Mouse (Mus musculus): ENCODE data around the gene Gm26558. TPM values are rescaled to one million over a fixed set of nuclear protein-coding genes. Genes with fewer than 3 reads are reported as not detected.

Gene Gm26558
- total and polyA plus RNA-seq, 3 experiments: 0.24 to 0.81 TPM; not detected in 1

DNA sequence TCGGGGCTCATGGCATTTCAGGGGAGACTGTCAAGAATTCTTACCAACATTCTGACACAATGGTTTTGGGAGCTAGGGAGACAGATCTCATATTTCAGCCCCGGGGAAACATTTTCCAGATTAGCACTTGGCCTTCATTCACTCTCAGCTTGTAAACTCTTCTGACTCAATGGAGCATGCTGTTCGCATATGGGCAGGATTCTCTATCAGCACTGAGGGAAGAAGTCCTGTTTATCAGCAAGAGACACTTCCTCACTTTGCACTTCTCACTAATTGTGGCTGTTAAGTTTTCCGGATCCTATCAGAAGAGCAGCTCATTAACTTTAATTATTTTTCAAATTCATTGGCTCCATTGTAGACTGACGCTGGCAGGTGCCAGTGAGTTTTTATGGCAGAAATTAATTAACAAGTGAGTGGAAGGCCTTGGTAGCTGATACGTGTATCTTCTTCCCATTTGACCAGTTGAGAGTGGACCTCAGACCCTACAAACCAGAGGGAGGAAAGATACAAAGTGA lies 16.6 kb downstream of the Gm26558 start:
- Histone ChIP-seq H3K27me3 (ENCODE audit: control insufficient read depth in 1 of 2, insufficient read depth in 2 of 2, low read length in 2 of 2) (peaks cover 0 to 2% of the 10 kb centered on the region in 2 experiments; a peak in 3 of 4 replicates), H3K27ac (ENCODE audit: control insufficient read depth, low read depth, low read length) (no peak overlapping the region)
- TF ChIP-seq CHD2 (IDR thresholded peaks at IDR 0.05; ENCODE audit: low read length) (no peak), JUND (IDR thresholded peaks at IDR 0.05; ENCODE audit: low read depth, low read length) (no peak), GATA1 (IDR thresholded peaks at IDR 0.05; ENCODE audit: low read depth, low read length) (peak; percentile 87), ZKSCAN1 (IDR thresholded peaks at IDR 0.05; ENCODE audit: low read depth, low read length) (no peak), GABPA (IDR thresholded peaks at IDR 0.05; ENCODE audit: low read depth, low read length) (no peak), POLR2AphosphoS2 (IDR thresholded peaks at IDR 0.05; ENCODE audit: low read length) (no peak), UBTF (IDR thresholded peaks at IDR 0.05; ENCODE audit: borderline replicate concordance, insufficient read depth, low read depth, low read length) (no peak), RCOR1 (IDR thresholded peaks at IDR 0.05; ENCODE audit: low read depth, low read length) (peak; percentile 65; the same call in 1 of the 2 replicates), NELFE (IDR thresholded peaks at IDR 0.05; ENCODE audit: low read depth, low read length) (no peak), SMC3 (IDR thresholded peaks at IDR 0.05; ENCODE audit: low read depth, low read length) (0 out of 2 replicates have a peak, but pooled peaks have one; percentile 4), EP300 (IDR thresholded peaks at IDR 0.05; ENCODE audit: low read depth in 1 of 2, low read length in 2 of 2) (peak; percentile 75 to 88), MYB (IDR thresholded peaks at IDR 0.05; ENCODE audit: low read depth, low read length) (no peak), HCFC1 (IDR thresholded peaks at IDR 0.05; ENCODE audit: low read depth, low read length) (no peak), CTCF (IDR thresholded peaks at IDR 0.05 in 2 of 3, conservative IDR thresholded peaks at IDR 0.05 in 1 of 3; ENCODE audit: control insufficient read depth in 1 of 3, insufficient read depth in 1 of 3, low read depth in 2 of 3, low read length in 3 of 3, poor library complexity in 1 of 3, severe bottlenecking in 1 of 3) (no peak), ZMIZ1 (IDR thresholded peaks at IDR 0.05; ENCODE audit: low read depth, low read length) (no peak), POLR2AphosphoS5 (IDR thresholded peaks at IDR 0.05; ENCODE audit: borderline replicate concordance, low read depth, low read length) (no peak), NRF1 (IDR thresholded peaks at IDR 0.05; ENCODE audit: insufficient read depth, low read depth, low read length, poor library complexity, severe bottlenecking) (no peak), CHD1 (IDR thresholded peaks at IDR 0.05; ENCODE audit: low read depth, low read length) (no peak), MAZ (IDR thresholded peaks at IDR 0.05; ENCODE audit: low read depth, low read length) (no peak), USF1 (IDR thresholded peaks at IDR 0.05; ENCODE audit: low read depth, low read length) (no peak), USF2 (IDR thresholded peaks at IDR 0.05; ENCODE audit: borderline replicate concordance in 1 of 2, insufficient read depth in 1 of 2, low read depth in 1 of 2, low read length in 2 of 2) (no peak), RAD21 (IDR thresholded peaks at IDR 0.05; ENCODE audit: low read depth, low read length) (no peak), MAFK (IDR thresholded peaks at IDR 0.05; ENCODE audit: borderline replicate concordance, low read depth, low read length) (no peak), KAT2A (conservative IDR thresholded peaks at IDR 0.05; ENCODE audit: low read depth, low read length) (no peak), POLR2A (IDR thresholded peaks at IDR 0.05; ENCODE audit: control insufficient read depth in 1 of 2, insufficient read depth in 1 of 2, low read depth in 1 of 2, low read length in 2 of 2, poor library complexity in 1 of 2) (no peak), ETS1 (IDR thresholded peaks at IDR 0.05; ENCODE audit: low read depth, low read length) (0 out of 2 replicates have a peak, but pooled peaks have one; percentile 48), TCF12 (IDR thresholded peaks at IDR 0.05; ENCODE audit: low read depth, low read length) (peak; percentile 47; the same call in 1 of the 2 replicates), ZNF384 (IDR thresholded peaks at IDR 0.05; ENCODE audit: low read depth, low read length) (no peak), MEF2A (IDR thresholded peaks at IDR 0.05; ENCODE audit: extremely low read depth, insufficient replicate concordance, low read depth, low read length, poor library complexity, severe bottlenecking) (no peak), BHLHE40 (IDR thresholded peaks at IDR 0.05; ENCODE audit: borderline replicate concordance, low read depth, low read length) (no peak), MAX (IDR thresholded peaks at IDR 0.05; ENCODE audit: low read length) (peak; percentile 35; the same call in 1 of the 2 replicates), ELF1 (IDR thresholded peaks at IDR 0.05; ENCODE audit: low read depth, low read length) (peak; percentile 48; the same call in 1 of the 2 replicates), TBP (IDR thresholded peaks at IDR 0.05; ENCODE audit: low read depth, low read length) (peak; percentile 70), MYC (IDR thresholded peaks at IDR 0.05; ENCODE audit: low read depth, low read length) (peak; percentile 84; the same call in 1 of the 2 replicates), TAL1 (IDR thresholded peaks at IDR 0.05; ENCODE audit: low read length) (no peak), MXI1 (IDR thresholded peaks at IDR 0.05; ENCODE audit: low read depth, low read length) (peak; percentile 45; the same call in 1 of the 2 replicates), SIN3A (IDR thresholded peaks at IDR 0.05; ENCODE audit: low read length) (peak; percentile 35; the same call in 1 of the 2 replicates)

More for the DNA sequence above, 16.6 kb downstream of the Gm26558 start:
- Histone ChIP-seq H3K9ac (ENCODE audit: control insufficient read depth, low read depth, low read length, poor library complexity, severe bottlenecking) (no peak overlapping the region), H3K4me3 (ENCODE audit: control insufficient read depth in 1 of 2, insufficient read depth in 1 of 2, low read depth in 2 of 2, low read length in 2 of 2) (no peak overlapping the region), H3K36me3 (ENCODE audit: control insufficient read depth in 1 of 2, insufficient read depth in 2 of 2, low read length in 2 of 2) (peaks cover 0 to 7% of the 10 kb centered on the region in 2 experiments; a peak in 2 of 4 replicates), H3K9me3 (replicated peaks; ENCODE audit: insufficient read depth, low read length) (no peaks in the 10 kb centered on the region), H3K4me1 (ENCODE audit: control insufficient read depth in 1 of 2, insufficient read depth in 2 of 2, low read length in 2 of 2) (peaks cover 0 to 10% of the 10 kb centered on the region in 2 experiments; a peak in 2 of 4 replicates), H3K79me2 (ENCODE audit: control insufficient read depth, insufficient read depth, low read length, poor library complexity) (no peaks in the 10 kb centered on the region)
- DNase-seq (ENCODE audit: low read depth, low spot score): peak; percentile 74
